Mouse (Mus musculus): ENCODE results near the gene Uxs1. TPM values are rescaled to one million over a fixed set of nuclear protein-coding genes. Genes with fewer than 3 reads are reported as not detected.

The Uxs1 gene
- polyA plus RNA-seq (2015; fragmentation: Nextera tagmentation; extraction: Ambion mirVana) = 7.6 and 10.7 TPM in 2 replicates

DNA sequence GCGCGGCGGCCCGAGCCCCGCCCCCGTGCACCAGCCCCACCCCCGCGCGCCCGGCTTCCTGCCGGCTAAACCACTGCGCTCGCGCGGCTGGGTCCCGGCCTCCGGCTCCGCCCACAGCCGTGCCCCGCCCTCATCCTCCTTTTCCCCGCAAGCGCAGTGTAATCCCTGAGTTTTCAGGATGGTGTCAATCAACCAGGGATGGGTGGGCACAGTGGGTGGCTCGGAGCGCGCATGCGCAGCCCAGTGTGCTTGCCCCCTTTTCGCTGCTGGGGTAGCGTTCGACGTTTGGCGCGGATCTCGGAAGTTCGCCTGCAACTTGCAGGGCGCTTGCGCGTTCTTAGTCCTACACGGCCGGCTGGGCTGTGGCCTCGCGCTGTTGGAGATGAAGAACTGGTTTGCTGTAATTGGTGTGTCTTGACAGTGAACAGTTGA is at the start of gene Uxs1:
Uxs1 (minus strand) TSS at position 38 of the 432 bp plus-strand sequence.

DNA sequence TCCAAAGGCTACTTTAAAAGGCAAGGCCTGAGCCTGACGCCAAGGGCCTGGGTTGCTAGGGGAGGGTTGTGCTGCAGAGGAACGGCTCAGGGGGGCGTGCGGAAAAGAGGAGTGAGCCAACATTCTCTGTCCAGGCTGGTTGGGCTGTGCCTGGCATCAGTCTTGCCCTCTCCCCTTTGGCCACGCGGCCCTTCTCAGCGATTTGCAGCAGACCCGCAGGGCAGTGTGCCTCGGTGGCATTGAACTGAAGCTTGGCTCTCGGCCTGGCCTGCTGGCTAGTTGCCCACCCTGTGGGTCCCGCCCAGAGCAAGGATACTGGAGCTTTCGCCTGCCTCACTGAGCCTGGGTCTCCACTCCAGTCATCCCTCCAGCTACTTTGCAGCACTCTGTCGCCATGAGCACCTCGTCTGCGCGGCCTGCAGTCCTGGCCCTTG is 97.1 kb downstream of the Uxs1 start, which contains the start of gene 1500015O10Rik:
1500015O10Rik (plus strand) TSS at position 112 of the 434 bp plus-strand sequence.

Other genes starting within 250 kb of the Uxs1 start
- gene 1500015O10Rik, start 97.2 kb downstream of the Uxs1 start, polyA plus RNA-seq (2015; fragmentation: Nextera tagmentation; extraction: Ambion mirVana) = 9.7 and 20.8 TPM in 2 replicates
- gene Tpp2, start 105.8 kb upstream of the Uxs1 start, polyA plus RNA-seq (2015; fragmentation: Nextera tagmentation; extraction: Ambion mirVana) = 33.1 and 35.1 TPM in 2 replicates
- gene Mettl21c, start 192.2 kb upstream of the Uxs1 start, polyA plus RNA-seq (2015; fragmentation: Nextera tagmentation; extraction: Ambion mirVana) = 32.4 and 55.2 TPM in 2 replicates
- gene Gm8251, start 234.1 kb upstream of the Uxs1 start, polyA plus RNA-seq (2015; fragmentation: Nextera tagmentation; extraction: Ambion mirVana) = not detected in 2 replicates

All from skeletal muscle tissue, postnatal 0 days (tissue).